Mouse (Mus musculus) heart, postnatal 0 days (tissue): ENCODE measurements at regions not wholly inside any gene's neighbourhood (a gene's known extent, or its start where the extent isn't known, plus 50 kb on each side); places are given as distances from the start of the nearest gene placed in this dataset.

Source experiments
- CTCF ChIP-seq: IDR thresholded peaks from 2 replicates; pipeline ENCODE4 v1.5.1; 2016; ENCODE audit warnings: antibody characterized with exemption, control low read depth, low read depth
- EP300 ChIP-seq: IDR thresholded peaks from 2 replicates; pipeline ENCODE4 v1.6.1; 2016; ENCODE audit warnings: antibody characterized with exemption, low read depth

DNA sequence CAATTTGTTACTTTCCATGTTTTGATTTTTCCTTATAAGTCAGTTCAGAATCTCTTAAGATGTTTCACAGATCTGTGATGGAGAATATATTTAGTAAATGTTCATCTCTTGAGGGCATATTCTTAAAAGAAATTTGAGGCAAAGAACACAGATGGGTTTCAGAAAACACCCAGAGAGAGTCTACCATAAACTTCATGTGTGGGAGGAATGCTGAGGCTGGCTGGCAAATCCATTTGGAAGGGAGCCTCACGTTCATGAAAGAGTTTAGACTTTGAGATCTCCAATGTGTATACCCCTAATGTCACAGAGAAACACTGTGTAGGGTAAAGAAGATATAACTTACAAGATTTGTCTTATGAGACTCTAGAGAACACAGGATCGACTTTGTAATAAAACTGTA lies 333.6 kb upstream of the Ghitm start:
- TF ChIP-seq EP300, result no peak
- no peak for TF ChIP-seq CTCF
